Mouse (Mus musculus) lung, adult 10 weeks (tissue): Measurements from ENCODE around the gene B4galt7. TPM values are rescaled to one million over a fixed set of nuclear protein-coding genes. Genes with fewer than 3 reads are reported as not detected.

Experiments
- polyA plus RNA-seq: library from polyadenylated mRNA; stranded (reverse); fragments of 350-450 nt; fragmentation: Illumina TruSeq; extraction: RNeasy Lipid Tissue Mini Kit (QIAGEN cat#74804); gene quantifications from one replicate; pipeline ENCODE4 v1.2.3, GENCODE M21; 2014; ENCODE audit warnings: low read depth, low replicate concordance; ENCODE audit not compliant: insufficient read depth

The B4galt7 gene
- polyA plus RNA-seq = 12.9 TPM

GRCm38 (mm10) chr13:55599566-55600540, at the start of gene B4galt7:
Gene B4galt7, plus strand, starts transcription at chr13:55599896.

GRCm38 (mm10) chr13:55571027-55571751, 28.5 kb upstream of the B4galt7 start, which contains the start of gene Fam193b:
Gene Fam193b, minus strand, starts transcription at chr13:55571120.

GRCm38 (mm10) chr13:55573432-55573831, 26.3 kb upstream of the B4galt7 start, which contains the start of gene Tmed9:
Gene Tmed9, plus strand, starts transcription at chr13:55573732.

GRCm38 (mm10) chr13:55622649-55623541, 23.2 kb downstream of the B4galt7 start, which contains the start of gene Caml:
Gene Caml, plus strand, starts transcription at chr13:55623005.

GRCm38 (mm10) chr13:55634639-55635127, 35.0 kb downstream of the B4galt7 start, which contains the start of gene Ddx46:
Gene Ddx46, plus strand, starts transcription at chr13:55635027.

Other genes with a start within 250 kb of the B4galt7 start
- gene Lman2, start 237.1 kb upstream of the B4galt7 start, polyA plus RNA-seq = 46.3 TPM
- gene Rgs14, start 230.2 kb upstream of the B4galt7 start, polyA plus RNA-seq = 6.5 TPM
- not detected for gene Slc34a1, start 201.7 kb upstream of the B4galt7 start, polyA plus RNA-seq
- gene Pfn3, start 184.7 kb upstream of the B4galt7 start, polyA plus RNA-seq = not detected
- gene F12, start 173.1 kb upstream of the B4galt7 start, polyA plus RNA-seq = 0.11 TPM
- gene Grk6, start 154.8 kb upstream of the B4galt7 start, polyA plus RNA-seq = 26.2 TPM
- 1.3 TPM for gene Prr7, start 135.6 kb upstream of the B4galt7 start, polyA plus RNA-seq
- gene Dbn1, start 111.8 kb upstream of the B4galt7 start, polyA plus RNA-seq = 5.0 TPM
- 31.3 TPM for gene Pdlim7, start 86.2 kb upstream of the B4galt7 start, polyA plus RNA-seq
- gene Dok3, start 70.6 kb upstream of the B4galt7 start, polyA plus RNA-seq = 17.2 TPM
- 22.7 TPM for gene Ddx41, start 63.2 kb upstream of the B4galt7 start, polyA plus RNA-seq
- gene Fam193b, start 28.8 kb upstream of the B4galt7 start, polyA plus RNA-seq = 54.6 TPM
- 140 TPM for gene Tmed9, start 26.2 kb upstream of the B4galt7 start, polyA plus RNA-seq
- 28.7 TPM for gene Caml, start 23.1 kb downstream of the B4galt7 start, polyA plus RNA-seq
- gene Ddx46, start 35.1 kb downstream of the B4galt7 start, polyA plus RNA-seq = 12.5 TPM
- 31.7 TPM for gene B230219D22Rik, start 93.2 kb downstream of the B4galt7 start, polyA plus RNA-seq
- gene Txndc15, start 114.8 kb downstream of the B4galt7 start, polyA plus RNA-seq = 49.7 TPM
- gene Pcbd2, start 127.5 kb downstream of the B4galt7 start, polyA plus RNA-seq = 52.6 TPM
- gene Catsper3, start 184.7 kb downstream of the B4galt7 start, polyA plus RNA-seq = not detected
- gene Pitx1, start 236.3 kb downstream of the B4galt7 start, polyA plus RNA-seq = not detected